Mouse (Mus musculus): Measurements from ENCODE around the gene Wwox. TPM values are rescaled to one million over a fixed set of nuclear protein-coding genes. Genes with fewer than 3 reads are reported as not detected.

Wwox gene
- polyA plus RNA-seq, 1 experiment from 2014 or later = 9.0 TPM

DNA sequence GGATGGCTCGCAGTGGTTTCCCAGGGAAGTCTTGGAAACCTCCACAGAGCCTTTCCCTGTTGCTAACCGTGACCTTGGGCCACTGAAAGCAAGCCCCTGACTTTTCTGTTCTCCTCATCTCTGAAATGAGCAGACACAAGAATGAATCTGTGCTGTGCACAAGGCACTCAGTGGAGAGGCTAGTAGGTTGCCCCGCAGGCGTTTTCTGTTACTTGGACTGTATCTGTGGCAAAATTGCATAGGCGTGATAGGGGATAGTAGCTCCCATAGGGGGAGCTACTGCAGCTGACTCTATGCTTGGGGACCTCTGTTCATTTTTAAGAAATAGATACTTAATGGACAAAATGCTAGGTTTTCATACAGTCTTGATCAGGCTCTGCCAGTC lies 742 bp downstream of the Wwox start:
- Histone ChIP-seq H3K4me3 (peak overlapping the region; percentile 79), H3K36me3 (0 out of 2 replicates have a peak, but pooled peaks cover 5% of the 10 kb centered on the region), H3K4me2 (peak overlapping the region; percentile 88), H3K9ac (peak overlapping the region; percentile 87), H3K27me3 (replicated peaks) (no peaks in the 10 kb centered on the region), H3K4me1 (peaks cover 12% of the 10 kb centered on the region), H3K9me3 (no peaks in the 10 kb centered on the region), H3K27ac (replicated peaks) (peak overlapping the region; percentile 78)
- no peak for ATAC-seq (ENCODE audit: extremely low read depth, insufficient number of reproducible peaks, low FRiP score, low TSS enrichment)
- WGBS = 20% methylated on average over 5 of the region's 5 CpGs

DNA sequence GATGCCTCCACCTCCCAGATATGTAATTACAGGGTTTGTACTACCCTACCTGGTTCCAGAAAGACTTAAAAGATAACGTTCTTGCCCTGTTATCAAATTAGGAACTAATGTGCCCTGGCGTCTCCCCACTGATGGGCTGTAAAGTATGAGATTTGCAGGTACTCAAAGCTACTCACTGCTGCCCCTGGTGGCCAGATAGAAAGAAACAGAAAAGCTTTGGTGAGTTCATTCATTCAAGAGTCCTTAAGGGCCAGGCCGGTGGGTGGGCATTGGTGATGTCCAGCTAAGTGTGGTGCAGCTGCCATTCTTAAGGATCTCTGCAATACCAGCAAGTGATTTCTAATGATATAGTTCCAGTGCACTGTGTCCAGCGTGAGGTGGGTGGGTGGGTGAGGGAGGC lies 2.2 kb downstream of the Wwox start:
- Histone ChIP-seq H3K4me1 (peaks cover 12% of the 10 kb centered on the region), H3K27me3 (replicated peaks) (no peaks in the 10 kb centered on the region), H3K36me3 (peaks cover 16% of the 10 kb centered on the region; the same call in 1 of the 2 replicates), H3K27ac (replicated peaks) (no peak overlapping the region), H3K9ac (no peak overlapping the region), H3K9me3 (no peaks in the 10 kb centered on the region), H3K4me2 (no peak overlapping the region), H3K4me3 (no peak overlapping the region)
- 73% methylated on average over 4 of the region's 4 CpGs for WGBS
- no peak for ATAC-seq (ENCODE audit: extremely low read depth, insufficient number of reproducible peaks, low FRiP score, low TSS enrichment)

DNA sequence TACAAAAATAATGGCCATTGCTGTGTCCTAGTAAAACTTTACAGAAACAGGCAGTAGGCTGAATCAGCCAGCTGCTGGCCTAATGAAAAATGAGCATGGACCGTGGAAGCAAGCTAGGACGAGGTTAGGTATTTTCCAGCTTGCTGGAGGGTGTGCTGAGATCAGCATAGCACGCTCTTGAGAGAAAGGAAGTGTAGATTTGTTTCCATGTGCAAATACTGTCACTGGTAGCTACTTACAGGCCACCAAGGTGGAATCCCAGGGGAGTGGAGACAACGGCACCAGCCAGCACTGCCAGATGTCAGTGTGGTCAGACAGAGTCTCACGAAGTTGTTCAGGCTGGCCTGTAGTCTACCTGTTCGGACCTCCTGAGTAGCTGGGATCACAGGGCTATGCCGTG lies 7.4 kb downstream of the Wwox start:
- no peaks in the 10 kb centered on the region for H3K9me3 ChIP-seq
- H3K9ac ChIP-seq = no peak overlapping the region
- no peak for ATAC-seq (ENCODE audit: extremely low read depth, insufficient number of reproducible peaks, low FRiP score, low TSS enrichment)
- WGBS = 76% methylated on average over 7 of the region's 7 CpGs
- peaks cover 19% of the 10 kb centered on the region for H3K4me1 ChIP-seq
- no peak overlapping the region for H3K4me3 ChIP-seq
- peaks cover 32% of the 10 kb centered on the region for H3K36me3 ChIP-seq
- H3K27me3 ChIP-seq (replicated peaks) = no peaks in the 10 kb centered on the region
- no peak overlapping the region for H3K4me2 ChIP-seq
- no peak overlapping the region for H3K27ac ChIP-seq (replicated peaks)

DNA sequence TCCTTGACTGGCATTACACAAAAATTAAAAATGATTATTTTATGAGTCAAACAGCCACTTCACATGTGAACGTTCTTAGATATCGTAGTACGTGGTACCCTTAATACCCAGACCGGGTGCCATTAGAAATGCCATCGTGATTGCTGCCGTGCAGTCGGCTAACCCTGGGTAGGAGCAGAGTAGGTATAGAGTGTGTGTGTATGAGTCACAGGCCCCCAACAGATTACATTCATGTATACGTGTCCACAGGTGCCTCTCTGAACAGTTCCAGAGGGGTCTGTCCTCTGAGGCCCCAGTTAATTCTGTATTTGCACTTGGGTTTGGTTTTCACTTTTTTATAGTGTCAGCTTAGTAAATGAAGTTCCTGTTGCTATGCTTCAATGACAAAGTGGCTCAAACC lies 12.8 kb downstream of the Wwox start:
- Histone ChIP-seq H3K4me1 (peaks cover 37% of the 10 kb centered on the region), H3K4me3 (no peak overlapping the region), H3K4me2 (no peak overlapping the region), H3K27me3 (replicated peaks) (no peaks in the 10 kb centered on the region), H3K9ac (no peak overlapping the region), H3K36me3 (peaks cover 17% of the 10 kb centered on the region), H3K27ac (replicated peaks) (no peak overlapping the region), H3K9me3 (no peaks in the 10 kb centered on the region)
- ATAC-seq (ENCODE audit: extremely low read depth, insufficient number of reproducible peaks, low FRiP score, low TSS enrichment) = no peak
- WGBS = 79% methylated on average over 8 of the region's 8 CpGs

DNA sequence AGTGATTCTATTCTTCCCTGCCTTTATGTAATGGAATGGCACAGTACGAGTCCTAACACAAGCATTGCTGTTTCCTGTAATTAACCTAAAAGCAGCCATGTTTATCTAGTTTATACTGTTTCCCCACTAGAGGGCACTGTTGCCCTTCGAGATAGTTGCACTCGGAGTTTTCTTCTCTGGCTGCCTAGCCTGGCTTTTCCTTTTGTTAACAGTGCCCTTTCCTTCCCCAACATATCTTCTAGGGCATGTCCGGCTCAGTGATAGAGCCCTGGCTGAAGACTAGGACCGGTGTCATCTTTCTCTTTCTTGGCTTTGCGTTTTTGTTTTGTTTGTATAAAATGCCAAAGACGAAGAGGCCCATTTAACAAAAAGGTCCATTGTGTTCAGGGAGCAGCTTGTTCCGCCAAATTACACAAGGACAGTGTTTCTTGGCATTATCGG lies 13.3 kb downstream of the Wwox start:
- Histone ChIP-seq H3K4me2 (peak overlapping the region; percentile 47), H3K27ac (replicated peaks) (no peak overlapping the region)

DNA sequence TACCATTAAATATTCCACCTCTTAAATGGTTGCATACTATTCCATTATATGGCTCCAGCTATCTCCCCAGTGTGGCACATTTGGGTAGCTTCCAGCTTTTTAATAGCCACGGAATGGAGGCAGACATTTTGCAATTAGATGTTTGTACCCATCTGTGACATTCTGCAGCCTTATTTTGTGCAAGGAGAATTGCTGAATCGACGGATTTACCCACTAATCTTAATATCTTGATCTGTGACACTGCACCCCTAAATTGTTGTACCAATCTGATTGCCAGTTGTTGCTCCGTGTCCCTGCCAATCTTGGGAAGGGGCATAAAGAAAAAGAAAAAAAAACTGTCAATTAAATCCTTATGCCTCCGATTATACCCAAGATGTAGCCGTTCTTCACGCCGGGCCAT lies 15.8 kb downstream of the Wwox start:
- Histone ChIP-seq H3K27ac (replicated peaks) (peak overlapping the region; percentile 87; the same call in 1 of the 2 replicates), H3K4me2 (no peak overlapping the region; the same call in 1 of the 2 replicates), H3K9ac (no peak overlapping the region), H3K4me3 (no peak overlapping the region), H3K4me1 (peaks cover 33% of the 10 kb centered on the region), H3K27me3 (replicated peaks) (no peaks in the 10 kb centered on the region), H3K36me3 (no peaks in the 10 kb centered on the region), H3K9me3 (no peaks in the 10 kb centered on the region)
- no peak for ATAC-seq (ENCODE audit: extremely low read depth, insufficient number of reproducible peaks, low FRiP score, low TSS enrichment)
- 86% methylated on average over 8 of the region's 8 CpGs for WGBS

More for the DNA sequence above, 13.3 kb downstream of the Wwox start:
- Histone ChIP-seq H3K4me1 (peaks cover 41% of the 10 kb centered on the region), H3K4me3 (no peak overlapping the region), H3K27me3 (replicated peaks) (no peaks in the 10 kb centered on the region), H3K9me3 (no peaks in the 10 kb centered on the region), H3K36me3 (peaks cover 16% of the 10 kb centered on the region), H3K9ac (0 out of 2 replicates have a peak overlapping the region, but pooled peaks have one; percentile 47)
- 17% methylated on average over 9 of the region's 9 CpGs for WGBS
- no peak for ATAC-seq (ENCODE audit: extremely low read depth, insufficient number of reproducible peaks, low FRiP score, low TSS enrichment)

DNA sequence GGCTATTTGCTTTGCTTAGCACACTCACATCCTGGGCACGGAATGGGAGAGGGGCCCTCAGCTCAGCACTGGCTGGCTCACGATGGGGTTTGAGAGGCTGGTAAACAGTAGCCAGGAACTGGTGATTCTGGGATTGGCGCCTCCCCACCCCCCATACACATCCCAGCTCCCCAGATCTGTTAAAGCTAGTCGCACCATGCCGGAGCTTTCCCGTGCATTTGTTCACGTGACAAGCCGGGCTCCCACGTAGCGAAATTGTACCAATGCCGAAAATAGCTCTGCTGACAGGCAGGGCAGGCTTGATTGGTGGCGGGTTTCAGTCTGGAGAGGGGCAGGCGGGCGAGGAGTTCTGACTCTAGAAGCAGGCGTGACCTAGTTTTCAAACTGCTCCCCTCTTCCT lies 16.5 kb downstream of the Wwox start:
- H3K27ac ChIP-seq (replicated peaks) = peak overlapping the region; percentile 87
- H3K9ac ChIP-seq = peak overlapping the region; percentile 77
- peak overlapping the region; percentile 64 for H3K4me2 ChIP-seq
- H3K36me3 ChIP-seq = no peaks in the 10 kb centered on the region
- peak overlapping the region; percentile 40 for H3K4me3 ChIP-seq
- 34% methylated on average over 15 of the region's 15 CpGs for WGBS
- peaks cover 33% of the 10 kb centered on the region for H3K4me1 ChIP-seq
- ATAC-seq (ENCODE audit: extremely low read depth, insufficient number of reproducible peaks, low FRiP score, low TSS enrichment) = peak; percentile 48; the same call in 1 of the 2 replicates
- H3K9me3 ChIP-seq = no peaks in the 10 kb centered on the region
- no peaks in the 10 kb centered on the region for H3K27me3 ChIP-seq (replicated peaks)

DNA sequence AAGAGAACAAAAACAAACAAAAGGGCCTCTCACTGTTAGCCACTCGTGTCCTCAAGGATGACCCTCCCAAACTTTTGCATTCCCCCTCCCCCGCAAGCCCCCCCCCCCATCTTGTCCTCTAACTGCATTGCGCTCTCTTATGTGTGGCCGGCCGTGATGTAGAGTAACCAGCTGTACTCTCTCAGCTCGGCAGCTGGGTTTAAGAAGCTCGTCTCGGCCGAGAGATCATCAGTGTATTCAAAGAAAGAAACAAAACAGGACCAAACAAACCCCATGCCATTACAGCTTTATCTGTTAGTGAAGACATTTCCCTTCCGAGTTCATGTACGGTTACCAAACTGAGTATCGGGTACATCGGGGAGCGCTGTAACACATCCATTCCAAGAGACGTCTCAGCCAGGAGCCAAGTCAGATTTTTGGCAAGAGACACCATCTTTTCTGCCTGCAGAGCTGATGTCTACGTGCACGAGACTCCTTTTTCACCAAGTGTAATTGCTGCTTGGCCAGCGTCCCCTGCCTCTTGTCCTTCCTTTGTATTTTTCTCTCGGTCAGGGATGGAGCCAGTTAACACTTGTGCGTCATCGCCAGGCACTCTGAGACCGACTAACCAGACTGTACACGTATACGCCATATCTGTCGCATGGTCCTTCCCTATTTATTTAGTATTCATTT lies 18.8 kb downstream of the Wwox start:
- H3K4me2 ChIP-seq = peak overlapping the region; percentile 31
- 53% methylated on average over 25 of the region's 25 CpGs for WGBS
- no peak overlapping the region for H3K27ac ChIP-seq (replicated peaks)

DNA sequence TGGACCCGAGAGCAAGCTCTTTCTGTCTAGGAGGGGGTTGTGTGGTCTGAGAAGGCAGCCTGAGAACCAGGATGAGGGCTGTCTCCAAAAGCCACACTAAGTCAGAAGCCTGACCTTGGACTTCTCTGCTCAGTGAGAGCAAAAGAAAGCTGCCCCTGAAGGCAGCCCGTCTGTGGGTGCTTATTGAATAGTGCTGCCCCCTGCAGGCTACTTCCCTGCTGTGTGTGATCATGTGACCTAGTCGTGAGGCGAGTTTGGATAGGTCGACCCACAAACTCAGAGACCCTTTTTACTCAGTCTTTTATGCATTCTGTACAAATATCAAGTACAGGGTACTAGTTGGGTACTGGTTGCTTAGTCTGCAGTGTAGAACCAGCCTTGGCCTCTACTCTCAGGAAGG lies 21.1 kb downstream of the Wwox start:
- H3K9ac ChIP-seq = no peak overlapping the region
- 55% methylated on average over 5 of the region's 5 CpGs for WGBS
- no peak for ATAC-seq (ENCODE audit: extremely low read depth, insufficient number of reproducible peaks, low FRiP score, low TSS enrichment)
- no peak overlapping the region for H3K4me3 ChIP-seq
- H3K4me2 ChIP-seq = no peak overlapping the region
- H3K27ac ChIP-seq (replicated peaks) = no peak overlapping the region
- 0 out of 2 replicates have a peak, but pooled peaks cover 4% of the 10 kb centered on the region for H3K27me3 ChIP-seq (replicated peaks)
- peaks cover 39% of the 10 kb centered on the region for H3K4me1 ChIP-seq
- no peaks in the 10 kb centered on the region for H3K9me3 ChIP-seq
- H3K36me3 ChIP-seq = no peaks in the 10 kb centered on the region

More for the DNA sequence above, 18.8 kb downstream of the Wwox start:
- no peak overlapping the region for H3K4me3 ChIP-seq
- no peak for ATAC-seq (ENCODE audit: extremely low read depth, insufficient number of reproducible peaks, low FRiP score, low TSS enrichment)
- H3K9ac ChIP-seq = 0 out of 2 replicates have a peak overlapping the region, but pooled peaks have one; percentile 9
- no peaks in the 10 kb centered on the region for H3K36me3 ChIP-seq
- 0 out of 2 replicates have a peak, but pooled peaks cover 4% of the 10 kb centered on the region for H3K27me3 ChIP-seq (replicated peaks)
- H3K9me3 ChIP-seq = no peaks in the 10 kb centered on the region
- peaks cover 38% of the 10 kb centered on the region for H3K4me1 ChIP-seq

DNA sequence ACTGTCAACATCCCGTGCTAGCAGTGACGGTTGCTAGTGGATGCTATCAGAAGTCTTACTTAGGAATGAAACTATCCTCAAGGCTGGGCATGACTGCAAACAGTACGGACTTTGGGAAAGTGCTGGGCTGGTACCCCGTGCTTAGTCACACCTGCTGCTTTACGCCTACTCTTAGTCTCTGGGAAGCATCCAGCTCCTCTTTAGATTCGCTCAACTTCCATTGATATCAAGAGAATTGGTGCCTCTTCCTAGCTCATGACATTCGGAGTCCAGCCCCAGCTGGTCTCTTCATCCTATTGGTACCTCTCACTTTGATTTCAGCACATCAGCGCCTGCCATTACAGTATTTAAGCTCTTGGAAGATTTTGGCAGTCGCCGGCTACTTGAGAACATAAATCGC lies 23.1 kb downstream of the Wwox start:
- Histone ChIP-seq H3K27ac (replicated peaks) (no peak overlapping the region), H3K27me3 (replicated peaks) (0 out of 2 replicates have a peak, but pooled peaks cover 4% of the 10 kb centered on the region), H3K4me3 (no peak overlapping the region), H3K9ac (no peak overlapping the region), H3K9me3 (no peaks in the 10 kb centered on the region), H3K4me2 (peak overlapping the region; percentile 49), H3K36me3 (no peaks in the 10 kb centered on the region), H3K4me1 (peaks cover 23% of the 10 kb centered on the region)
- 75% methylated on average over 11 of the region's 11 CpGs for WGBS
- no peak for ATAC-seq (ENCODE audit: extremely low read depth, insufficient number of reproducible peaks, low FRiP score, low TSS enrichment)

DNA sequence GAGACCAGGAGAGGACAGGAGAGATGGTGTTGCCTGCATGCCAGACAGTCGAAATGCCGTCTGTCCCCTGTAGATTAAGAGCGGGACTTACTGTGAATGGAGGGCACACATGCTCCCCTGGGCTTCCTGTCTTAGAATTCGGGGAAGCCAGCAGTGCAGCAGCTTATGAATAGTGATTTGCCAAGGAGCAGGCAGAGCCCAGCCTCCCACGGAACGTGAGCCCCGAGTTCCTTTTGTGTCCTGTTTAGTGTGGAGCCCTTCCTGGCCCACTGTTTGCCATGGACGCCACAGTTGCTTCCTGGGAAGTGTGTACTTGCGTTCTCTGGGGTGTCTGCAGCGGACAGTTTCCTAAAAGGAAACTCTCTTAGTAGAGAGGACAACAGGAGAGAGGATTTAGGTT lies 23.9 kb downstream of the Wwox start:
- H3K36me3 ChIP-seq = no peaks in the 10 kb centered on the region
- no peak overlapping the region for H3K27ac ChIP-seq (replicated peaks)
- no peak for ATAC-seq (ENCODE audit: extremely low read depth, insufficient number of reproducible peaks, low FRiP score, low TSS enrichment)
- 0 out of 2 replicates have a peak, but pooled peaks cover 4% of the 10 kb centered on the region for H3K27me3 ChIP-seq (replicated peaks)
- peak overlapping the region; percentile 47; the same call in 1 of the 2 replicates for H3K9ac ChIP-seq
- 48% methylated on average over 10 of the region's 10 CpGs for WGBS
- H3K9me3 ChIP-seq = no peaks in the 10 kb centered on the region
- H3K4me2 ChIP-seq = peak overlapping the region; percentile 49
- H3K4me1 ChIP-seq = peaks cover 19% of the 10 kb centered on the region
- 0 out of 2 replicates have a peak overlapping the region, but pooled peaks have one; percentile 3 for H3K4me3 ChIP-seq

Measured in heart, embryonic 13.5 days (tissue).